Mouse (Mus musculus): ENCODE measurements around the gene Ddx43. TPM values are rescaled to one million over a fixed set of nuclear protein-coding genes. Genes with fewer than 3 reads are reported as not detected.
"Not testable (repeated sequence)": the region's sequence is repeated elsewhere in the genome, so short reads cannot be mapped to it uniquely, and the experiment has no call there.

Gene Ddx43
- total RNA-seq (2021), result not detected in 2 replicates
- long read RNA-seq, result 0 reads

DNA sequence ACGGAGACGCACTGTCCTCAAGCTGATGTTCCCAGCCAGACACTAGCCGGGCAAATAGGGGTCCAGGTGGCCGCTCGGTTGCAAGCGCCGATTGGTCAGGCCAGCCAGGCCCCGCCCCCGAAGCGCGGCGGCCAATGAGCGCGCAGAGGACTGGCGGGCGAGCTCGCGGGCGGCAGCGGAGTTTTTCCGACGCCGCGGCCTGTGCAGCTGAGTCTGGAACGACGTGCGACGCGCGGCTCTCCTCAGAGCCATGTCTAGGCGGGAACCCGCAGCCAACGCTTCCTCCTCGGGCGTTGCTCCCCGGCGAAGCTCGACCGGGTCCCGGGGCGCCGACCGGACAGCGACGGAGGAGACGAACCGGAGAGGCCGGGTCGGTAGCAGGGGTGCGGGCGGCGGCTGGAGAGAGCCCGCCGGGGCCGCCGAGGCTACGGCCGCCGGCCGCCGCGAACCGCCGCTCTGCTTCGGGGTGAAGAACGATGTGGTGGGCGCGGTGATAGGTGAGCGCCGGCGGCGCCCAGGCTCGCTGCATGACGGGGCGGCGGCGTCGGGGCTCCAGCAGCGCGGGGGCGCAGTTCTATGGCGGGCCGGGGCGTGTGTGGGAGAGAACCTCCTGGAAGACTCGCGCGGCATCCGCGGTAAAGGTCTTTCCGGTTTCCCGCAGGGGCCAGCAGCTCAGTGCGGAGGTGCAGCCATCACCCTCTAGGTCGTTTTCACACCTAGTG, at the start of gene Ddx43:
Gene Ddx43 (plus strand): TSS at position 148 of the 722 bp plus-strand sequence.
- peak; percentile 29 for DNase-seq

DNA sequence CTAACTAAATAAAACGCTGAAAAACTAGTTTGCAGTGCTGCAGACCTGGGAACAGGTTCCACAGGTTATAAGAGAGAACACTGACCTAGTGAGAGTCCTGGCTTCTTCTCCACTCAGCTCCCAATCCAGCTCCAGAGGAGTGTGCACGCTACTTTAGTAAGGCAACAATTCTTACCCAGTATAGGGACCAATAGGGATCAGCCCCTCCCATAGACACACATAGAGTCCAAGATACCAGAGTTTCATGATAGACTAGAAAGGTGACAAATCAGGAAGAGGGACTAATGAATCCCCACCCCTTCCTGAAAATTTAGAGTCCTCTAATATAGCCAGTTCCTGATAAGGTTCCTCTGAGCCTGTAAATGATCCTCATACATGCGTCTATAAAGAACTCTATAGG, 48.6 kb upstream of the Ddx43 start:
- DNase-seq, result no peak

DNA sequence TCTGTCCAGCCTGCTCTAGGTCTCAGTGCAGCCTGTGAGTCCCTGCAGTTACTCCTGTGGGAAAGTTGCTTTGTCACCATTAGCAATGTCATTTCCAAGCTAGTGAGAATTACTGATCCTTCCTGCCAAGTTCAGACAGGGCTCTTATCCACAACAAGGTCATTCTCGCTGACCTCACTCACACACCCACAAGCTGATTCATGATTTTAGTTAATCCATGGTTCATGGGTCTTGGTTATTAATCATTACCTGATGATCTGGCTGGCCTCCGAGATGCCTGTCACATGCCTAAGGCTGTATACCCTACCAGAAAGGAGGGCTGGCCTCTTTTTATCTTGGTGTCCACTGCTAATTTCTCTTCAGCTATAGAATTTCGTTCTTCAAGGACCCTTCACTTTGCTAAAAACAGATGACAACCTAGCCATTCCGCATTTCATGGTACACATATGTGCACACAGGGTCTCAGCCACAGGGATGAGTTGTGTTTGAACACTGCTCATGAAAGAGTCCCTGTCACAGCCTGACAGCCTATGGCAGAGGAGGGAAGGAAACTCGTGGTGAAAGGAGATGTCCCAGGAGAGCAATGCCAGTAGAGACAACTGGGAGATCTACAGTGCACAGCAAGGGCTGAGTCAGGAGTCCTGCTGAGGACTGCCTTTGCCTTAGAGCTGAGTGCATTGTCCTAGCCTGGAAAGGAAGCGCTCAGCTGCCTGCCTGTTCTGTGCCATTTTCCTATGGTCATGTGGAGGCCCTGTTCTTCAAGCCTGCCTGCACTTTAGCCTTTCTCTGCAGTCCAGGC, 47.2 kb upstream of the Ddx43 start:
- DNase-seq, result peak; percentile 27

DNA sequence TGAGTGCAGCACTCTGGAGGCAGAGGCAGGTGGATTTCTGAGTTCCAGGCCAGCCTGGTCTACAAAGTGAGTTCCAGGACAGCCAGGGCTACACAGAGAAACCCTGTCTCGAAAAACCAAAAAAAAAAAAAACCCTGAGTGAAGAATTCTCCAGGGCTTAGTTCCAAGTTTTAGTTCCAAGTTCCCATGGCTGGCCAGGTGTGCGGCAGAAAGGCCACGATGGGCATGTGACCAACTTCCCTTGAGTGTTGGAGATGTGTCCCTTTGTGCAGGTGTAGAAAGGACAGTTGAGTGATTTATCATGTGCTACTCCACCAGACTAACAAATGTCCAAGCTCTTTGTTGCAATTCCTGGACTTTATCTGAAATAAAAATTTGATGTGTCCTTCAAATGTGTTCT, 46.4 kb upstream of the Ddx43 start:
- DNase-seq, result not testable (repeated sequence)

DNA sequence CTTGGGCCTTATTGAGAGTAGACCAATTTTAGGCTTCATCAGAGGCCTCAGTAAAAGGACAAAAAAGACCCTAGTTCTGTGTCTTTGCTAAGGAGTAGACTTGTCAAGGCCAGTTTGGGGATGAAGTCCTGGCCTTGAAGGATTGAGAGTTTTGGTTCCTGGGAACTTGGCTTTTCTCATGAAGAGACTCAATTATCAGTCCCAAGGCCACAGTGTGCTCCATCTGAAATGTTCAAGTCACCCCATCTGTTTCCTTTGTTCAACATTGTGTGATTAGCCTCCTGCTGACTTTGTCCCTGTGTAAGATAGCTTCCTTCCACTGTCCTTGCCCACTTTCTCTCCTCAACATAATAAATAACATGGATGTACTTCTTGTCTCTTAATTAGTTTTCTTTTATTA, 45.6 kb upstream of the Ddx43 start:
- not testable (repeated sequence) for DNase-seq

DNA sequence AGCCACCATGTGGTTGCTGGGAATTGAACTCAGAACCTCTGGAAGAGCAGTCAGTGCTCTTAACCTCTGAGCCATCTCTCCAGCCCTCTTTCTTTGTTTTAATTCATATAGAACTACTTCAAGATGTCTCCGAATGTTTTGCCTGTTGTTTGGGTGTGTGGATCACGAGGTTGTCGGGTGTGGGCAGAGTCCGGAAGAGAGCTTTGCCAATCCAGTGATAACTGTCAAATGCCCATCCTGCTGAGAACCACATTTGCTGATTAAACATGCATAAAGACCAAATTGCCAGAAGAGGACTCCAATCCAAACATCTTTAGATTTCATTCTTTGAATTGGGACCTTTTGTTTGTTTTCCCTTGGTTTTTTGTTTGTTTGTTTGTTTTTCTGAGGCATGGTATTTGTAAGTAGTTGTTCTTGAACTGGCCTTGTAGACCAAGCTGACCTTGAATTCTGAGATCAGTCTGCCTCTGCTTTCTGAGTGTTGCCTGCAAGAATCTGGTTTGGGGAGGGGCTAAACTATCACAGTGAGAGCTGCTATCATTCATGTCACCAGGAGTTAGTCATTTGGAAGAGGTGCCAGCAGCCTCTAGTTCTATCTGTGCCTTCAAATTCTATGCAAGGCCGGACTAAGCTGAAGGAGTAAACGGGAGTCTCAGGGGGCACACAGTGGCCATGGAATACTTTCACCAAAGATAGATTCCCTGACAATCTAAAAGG, 43.9 kb upstream of the Ddx43 start:
- no peak for DNase-seq

DNA sequence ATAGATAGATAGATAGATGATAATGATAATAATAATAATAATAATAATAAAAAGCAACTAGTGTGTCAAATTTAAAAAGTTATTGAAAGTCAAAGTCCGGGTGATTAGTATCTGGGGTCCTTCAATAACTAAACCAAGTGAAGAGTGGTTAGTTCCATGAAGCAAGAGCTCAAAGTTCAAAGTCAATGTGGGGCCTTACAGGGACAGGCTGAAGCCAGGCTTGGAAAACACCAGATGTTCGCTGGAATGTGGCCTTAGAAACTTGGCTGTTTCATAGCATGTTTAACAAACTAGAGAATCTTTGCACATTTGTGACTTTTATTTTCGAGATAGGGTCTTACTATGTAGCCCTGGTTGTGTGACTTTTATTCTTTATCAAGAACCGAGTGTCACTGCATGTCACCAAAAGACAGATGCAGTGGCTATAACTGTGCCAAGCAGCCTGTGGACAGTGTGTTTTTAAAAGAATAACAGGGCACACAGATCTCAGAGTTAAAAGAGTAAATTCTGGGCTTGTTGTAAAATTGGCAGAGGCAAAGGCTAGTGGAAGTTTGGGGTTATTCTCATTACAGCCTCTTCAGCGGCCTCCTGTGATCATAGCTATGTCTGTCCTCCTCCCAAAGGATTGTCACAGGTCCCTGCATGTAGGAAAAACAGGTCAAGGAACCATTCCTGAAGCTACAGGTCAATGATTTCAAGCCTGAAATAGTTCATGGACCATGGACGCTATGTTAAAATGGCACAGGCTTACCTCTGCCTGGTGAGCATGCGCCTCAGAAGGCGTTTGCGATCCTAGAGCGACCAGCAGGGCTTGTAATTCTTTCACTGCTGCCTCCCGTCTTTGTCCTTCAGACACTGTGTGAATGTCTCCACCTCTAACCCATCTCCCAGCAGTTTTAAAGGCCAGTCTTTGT, 40.7 kb upstream of the Ddx43 start:
- no peak for DNase-seq

DNA sequence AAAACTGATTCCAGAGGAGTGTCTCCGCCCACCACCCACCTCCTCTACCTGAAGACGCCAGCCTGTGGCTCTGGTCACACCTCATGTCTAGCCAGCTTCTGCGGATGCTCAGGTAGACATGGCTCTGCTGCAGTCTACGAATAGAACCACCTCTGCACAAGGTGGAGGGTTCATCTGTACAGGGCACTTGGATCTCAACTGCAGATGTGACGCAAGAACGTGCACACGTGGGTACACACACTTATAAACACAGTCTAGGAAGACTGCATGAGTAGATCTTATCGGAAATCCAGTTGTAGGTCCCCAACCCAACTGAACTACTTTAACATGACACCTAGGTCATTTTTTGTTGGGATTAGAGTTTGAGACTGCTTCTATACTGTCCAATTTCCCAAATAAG, 40.0 kb upstream of the Ddx43 start, which contains the start of gene Gsta2:
Gene Gsta2 (minus strand): TSS at position 178 of the 400 bp plus-strand sequence.
- no peak for DNase-seq

DNA sequence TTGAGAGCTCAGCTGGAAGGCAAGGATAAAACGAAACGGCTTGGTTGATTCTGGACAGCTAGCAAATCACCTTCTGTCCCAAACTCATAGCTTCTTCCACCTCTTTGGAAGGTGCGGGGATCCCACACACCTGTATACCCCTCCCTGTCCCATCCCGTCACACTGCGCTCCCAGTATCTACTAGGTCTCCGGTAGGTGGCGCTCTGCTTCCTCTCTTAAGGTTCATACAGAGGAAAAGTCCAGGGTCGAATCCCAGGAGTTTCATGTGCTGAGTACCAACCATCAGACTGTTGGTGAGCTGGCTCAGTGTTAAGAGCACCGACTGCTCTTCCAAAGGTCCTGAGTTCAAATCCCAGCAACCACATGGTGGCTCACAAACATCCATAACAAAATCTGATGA, 37.5 kb upstream of the Ddx43 start:
- peak; percentile 73 for DNase-seq

DNA sequence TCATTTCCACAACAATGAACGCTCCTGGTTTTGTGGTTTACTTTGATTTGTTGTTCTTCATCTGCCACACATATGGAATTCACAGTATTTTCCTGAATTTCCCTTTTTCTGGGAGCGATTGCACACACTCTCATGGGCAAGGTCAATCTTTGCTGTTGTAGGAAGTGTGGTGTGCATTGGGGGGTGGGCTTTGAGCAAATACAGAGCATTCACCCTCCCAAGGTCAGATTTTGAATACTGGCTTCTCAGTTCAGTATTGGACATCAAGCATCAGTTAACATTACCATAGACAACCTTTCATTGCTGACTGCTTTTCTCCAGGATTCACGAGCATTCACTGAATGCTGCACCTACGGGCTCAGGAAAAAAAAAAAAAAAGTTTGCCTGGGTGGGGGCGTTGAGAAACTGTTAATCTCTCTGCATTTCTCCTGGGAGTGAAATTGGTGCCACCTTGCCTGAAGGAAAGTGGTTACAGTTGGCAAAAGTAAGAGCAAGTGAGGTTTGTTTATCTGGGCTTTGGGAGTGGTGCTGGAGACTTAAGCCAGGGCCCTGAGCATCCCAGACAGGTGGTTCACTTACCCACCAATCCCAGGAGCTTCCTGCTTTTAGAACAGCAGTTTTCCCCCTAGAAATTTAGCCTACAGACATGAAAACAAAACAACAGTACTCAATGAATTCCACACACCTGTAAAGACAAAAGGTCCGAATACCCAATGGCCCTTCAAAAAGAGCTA, 35.7 kb upstream of the Ddx43 start:
- DNase-seq, result no peak

DNA sequence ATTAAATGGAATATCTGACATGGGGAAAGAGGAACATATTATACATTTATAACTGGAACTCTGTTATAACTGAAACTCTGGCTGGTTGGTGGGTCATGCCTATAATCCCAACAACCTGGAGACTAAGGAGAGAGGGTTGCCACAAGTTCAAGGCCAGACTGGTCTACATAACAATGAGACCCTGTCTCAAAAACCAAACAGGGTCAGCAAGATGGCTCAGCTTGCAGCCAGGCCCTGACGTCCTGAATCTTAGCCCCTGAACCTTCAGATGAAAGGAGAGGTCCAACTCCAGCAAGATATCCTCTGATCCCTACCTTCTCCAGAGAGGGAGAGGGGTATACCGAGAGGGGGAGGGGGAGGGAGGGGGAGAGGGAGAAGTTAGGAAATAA, 35.1 kb upstream of the Ddx43 start:
- no peak for DNase-seq

DNA sequence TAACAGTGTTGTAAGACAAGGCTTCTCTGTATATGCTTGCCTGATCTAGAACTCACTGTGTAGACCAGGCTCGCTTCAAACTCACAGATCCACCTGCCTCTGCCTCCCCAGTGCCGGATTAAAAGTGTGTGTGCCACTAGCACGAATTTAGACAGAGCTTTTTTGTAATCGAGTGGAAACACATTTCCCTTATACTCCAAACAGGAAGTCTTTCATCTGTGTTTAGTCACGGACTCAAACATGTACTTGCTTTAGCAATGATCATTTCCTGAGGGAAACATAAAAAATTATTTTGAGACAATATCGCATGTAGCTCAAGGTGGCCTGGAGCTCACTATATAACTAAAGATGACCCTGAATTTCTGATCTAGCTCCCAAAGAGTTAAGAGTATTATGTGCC, 32.2 kb upstream of the Ddx43 start:
- no peak for DNase-seq

DNA sequence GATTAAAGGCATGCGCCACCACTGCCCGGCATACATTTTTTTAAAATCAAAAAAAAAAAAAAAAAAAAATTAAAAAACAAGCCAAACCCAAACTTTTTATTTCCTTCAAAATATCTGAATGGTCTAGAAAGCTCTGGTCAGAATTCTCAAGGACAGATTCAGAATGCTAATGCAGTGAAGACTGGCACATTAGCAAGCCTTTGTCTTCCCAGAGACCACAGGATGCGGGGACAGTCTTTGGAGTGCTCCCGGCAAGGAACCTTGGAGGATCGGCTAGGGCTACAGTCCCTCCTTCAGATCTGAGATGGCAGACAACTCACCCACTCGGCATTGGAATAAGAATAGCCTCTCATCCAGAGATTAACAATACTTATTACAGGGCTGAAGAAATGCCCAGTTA, 30.9 kb upstream of the Ddx43 start:
- no peak for DNase-seq

DNA sequence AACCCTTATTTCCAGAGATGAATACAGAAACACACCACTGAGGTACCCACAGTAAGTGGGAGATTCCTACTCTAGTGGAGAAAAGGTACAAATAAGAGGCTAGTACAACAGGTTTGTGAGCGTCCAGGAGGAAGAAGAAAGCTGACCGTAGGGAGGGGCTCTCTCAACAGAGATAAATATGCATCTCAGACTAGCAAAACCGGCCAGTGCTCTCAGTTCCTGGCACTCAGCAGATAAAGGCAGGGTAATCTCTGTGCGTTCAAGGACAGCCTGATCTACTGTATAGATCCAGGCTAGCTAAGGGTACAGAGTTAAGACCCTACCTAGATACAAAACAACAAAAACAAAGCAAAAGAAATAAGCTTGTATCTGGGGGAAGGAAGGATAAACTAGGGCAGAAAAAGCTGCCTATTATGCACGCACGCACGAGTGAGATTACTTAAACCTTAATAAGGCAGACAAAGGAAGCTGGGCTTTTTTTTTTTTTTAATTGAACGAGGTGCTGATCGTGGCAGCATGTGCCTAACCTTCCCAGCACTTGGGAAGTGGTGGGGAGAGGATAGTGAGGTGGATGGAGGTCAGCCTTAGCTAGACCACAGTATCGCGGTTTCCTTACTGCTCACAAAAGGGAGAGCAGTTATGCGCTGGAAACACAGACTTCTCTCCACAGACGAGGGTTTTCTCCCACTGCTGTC, 29.6 kb upstream of the Ddx43 start:
- no peak for DNase-seq

DNA sequence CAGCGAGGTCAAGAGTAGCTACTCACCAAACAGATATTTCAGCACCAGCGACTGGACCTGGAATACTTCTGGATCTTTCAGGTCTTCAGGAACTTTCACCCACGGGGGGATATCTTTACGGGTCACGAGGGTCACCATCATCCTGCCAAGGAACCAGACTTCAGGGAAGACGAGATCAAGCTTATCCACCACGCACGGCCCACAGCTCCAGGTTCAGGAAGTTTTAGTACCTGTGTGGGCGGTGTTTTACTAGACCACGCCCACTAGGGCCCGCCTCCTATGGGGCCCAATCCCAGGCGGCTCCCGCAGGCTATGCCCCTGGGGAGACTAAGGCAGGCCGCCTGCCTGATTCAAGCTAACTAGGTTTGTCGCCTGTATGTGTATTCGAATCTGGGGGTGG, 27.6 kb upstream of the Ddx43 start, which contains the start of gene Dppa5a:
Gene Dppa5a (minus strand): TSS at position 219 of the 400 bp plus-strand sequence.
- DNase-seq, result not testable (repeated sequence)

DNA sequence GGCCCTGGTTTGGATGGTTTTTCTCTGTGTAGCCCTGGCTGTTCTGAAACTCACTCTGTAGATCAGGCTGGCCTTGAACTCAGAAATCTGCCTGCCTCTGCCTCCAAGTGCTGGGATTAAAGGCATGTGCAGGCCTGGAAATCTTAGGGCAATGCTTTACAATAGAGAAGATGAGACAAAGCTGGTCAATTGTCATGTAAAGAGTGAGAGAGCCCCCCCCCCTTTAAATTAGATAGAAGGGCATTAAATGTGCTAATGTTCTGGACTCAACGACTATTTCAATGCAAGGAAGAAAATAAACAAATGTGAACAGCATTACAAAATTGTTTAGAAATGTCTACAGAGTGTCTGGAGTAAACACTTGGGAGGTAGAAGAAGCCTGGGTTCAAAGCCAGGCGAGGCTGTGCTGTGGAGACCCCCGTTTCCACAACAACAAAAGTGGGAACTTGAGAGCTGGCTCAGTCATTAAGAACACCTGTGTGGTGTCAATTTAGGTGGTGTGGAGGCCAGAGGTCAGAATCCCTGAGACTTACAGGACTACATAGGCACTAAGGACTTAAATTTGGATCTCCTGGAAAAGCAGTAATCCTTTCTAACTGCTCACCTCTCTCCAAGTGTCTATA, 26.8 kb upstream of the Ddx43 start:
- DNase-seq, result no peak

DNA sequence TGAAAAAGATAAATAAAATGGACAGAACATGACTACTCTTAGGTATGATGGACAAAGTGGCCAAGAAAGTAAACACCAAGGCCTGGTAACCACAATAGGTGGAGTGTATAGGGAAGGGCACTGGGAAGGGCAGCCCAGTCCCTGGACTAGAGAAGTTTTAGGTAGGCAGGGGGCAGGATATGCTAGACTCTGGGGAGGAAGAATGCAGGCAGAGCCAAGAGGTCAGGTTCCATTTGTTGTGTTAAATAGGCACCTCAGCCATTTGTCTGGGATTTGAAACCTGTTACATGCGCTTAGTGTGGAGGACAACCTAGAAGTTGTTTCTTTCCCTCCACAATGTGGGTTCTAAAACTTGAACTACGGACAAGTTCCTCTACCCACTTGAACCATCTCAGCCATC, 26.2 kb upstream of the Ddx43 start:
- DNase-seq, result no peak

DNA sequence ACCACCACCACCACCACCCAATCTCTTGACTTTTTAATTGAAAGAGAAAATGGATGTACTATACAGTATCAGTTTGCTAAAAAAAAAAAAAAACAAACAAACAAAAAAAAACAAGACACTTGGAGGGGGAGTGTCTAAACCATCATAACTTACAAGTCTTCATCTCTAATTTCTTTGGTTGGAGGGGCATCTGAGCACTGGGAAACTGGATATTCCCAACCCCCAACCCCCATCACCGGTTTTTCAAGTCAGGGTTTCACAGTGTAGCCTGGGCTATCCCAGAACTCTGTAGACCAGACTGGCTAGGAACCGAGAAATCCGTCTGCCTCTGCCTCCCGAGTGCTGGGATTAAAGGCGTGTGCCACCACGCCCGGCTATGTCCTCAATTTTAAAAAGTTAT, 25.8 kb upstream of the Ddx43 start:
- DNase-seq, result no peak

DNA sequence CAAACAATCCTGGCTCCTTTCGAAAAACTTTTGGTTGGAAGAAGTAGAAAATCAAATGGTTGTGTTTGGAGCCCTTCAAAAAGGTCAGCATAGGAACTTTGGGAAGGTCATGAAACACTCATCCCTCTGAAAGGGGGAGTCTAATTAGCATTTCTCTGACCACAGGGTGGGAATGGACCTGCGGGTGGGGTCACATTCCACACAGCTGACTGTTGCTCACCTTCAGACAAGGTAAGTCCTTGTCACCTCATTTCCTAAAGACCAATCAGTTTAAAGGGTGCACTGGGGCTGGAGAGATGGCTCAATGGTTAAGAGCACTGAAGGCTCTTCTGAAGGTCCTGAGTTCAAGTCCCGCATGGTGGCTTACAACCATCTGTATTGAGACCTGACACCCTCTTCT, 24.1 kb upstream of the Ddx43 start:
- DNase-seq, result no peak
